Mouse (Mus musculus) naive thymus-derived CD4-positive, alpha-beta T cell, adult 2 months (primary cell): ENCODE measurements around the gene Zfp683.

ENCODE experiments used
- DNase-seq: peaks from one replicate; pipeline ENCODE4 v3.0.0-alpha.2; 2011; ENCODE audit warnings: low read depth

Zfp683 gene

DNA sequence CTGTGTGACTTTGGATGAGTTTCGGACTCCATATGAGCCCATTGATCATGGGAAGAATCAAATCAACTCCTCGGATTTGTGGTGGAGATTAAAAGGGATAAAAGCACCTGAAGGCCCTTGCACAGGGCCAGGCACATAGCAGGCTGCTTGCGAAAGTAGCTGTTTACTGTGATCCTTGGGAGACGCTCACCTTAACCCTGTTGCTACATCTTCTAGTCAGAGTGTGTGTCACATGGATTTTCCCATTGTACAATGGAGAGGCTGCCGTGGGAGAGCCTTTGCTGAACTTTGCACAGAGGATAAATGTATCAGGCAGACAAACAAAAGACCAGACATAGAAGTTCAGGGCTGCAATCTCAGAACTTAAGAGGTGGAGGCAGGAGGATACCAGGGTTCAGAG is 1.7 kb upstream of the Zfp683 start:
- no peak for DNase-seq

DNA sequence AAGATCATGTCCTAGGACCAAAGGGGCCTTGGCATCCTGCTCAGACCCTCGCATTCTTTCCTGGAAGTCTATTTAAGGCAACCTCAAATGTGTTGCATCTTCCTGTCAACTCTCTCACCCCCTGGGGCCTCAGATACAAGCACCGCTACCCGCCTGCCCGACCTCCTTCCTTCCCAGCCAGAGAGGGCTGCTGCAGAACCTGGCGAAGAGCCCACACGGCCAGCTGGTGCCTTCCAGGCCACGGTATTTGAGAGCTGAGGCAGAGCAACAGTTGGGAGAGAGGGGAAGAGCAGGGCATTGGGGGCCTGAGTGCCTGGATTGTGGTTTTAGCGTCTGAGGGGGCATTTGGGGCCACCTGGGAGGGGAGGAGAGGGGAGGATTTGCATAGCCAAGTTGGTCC is 1.1 kb upstream of the Zfp683 start:
- no peak for DNase-seq

DNA sequence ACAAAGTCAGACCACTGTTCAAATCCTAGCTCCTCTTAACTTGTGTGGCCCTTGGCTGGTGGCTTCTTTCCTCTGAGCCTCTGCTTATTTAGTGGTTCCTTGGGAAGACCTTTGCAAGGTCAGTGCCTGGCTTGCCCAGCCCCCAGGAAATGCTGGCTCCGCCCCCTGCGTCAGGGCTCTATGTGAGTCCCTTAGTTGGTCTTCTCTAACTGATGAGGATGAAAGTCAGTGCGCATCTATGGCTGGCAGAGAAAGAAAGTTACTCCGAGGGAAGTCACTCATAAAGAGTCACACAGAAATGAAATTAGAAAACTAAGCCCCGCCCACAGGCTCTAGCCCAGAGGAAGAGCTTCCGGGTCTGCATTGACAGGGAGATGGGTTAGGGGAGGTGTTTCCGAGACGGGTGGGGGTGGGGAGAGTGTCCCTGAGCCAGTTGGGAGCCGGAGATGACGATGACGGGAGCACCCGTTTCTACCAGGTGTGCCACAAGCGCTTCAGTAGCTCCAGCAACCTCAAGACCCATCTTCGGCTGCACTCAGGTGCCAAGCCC is 4.6 kb downstream of the Zfp683 start:
- peak; percentile 85 for DNase-seq

DNA sequence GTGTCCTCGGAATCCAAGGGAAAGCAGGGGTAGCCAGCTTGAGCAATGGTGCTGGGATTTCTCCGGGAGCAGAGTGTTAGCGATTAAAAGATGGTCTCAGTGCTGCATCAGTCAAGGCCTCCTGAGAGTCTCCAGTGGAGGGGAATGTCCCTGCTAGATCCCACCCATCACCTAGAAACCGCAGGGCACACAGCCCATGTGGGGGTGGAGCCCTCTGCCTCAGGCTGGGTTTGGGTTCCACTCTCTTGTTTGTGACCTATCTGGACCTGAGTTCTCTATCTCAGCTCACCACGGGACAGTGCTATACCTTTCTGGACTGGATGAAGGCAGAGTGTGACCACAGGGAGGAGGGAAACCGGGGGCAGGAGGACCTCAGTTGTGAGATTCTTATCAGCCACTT is 5.3 kb downstream of the Zfp683 start:
- DNase-seq: peak; percentile 53

DNA sequence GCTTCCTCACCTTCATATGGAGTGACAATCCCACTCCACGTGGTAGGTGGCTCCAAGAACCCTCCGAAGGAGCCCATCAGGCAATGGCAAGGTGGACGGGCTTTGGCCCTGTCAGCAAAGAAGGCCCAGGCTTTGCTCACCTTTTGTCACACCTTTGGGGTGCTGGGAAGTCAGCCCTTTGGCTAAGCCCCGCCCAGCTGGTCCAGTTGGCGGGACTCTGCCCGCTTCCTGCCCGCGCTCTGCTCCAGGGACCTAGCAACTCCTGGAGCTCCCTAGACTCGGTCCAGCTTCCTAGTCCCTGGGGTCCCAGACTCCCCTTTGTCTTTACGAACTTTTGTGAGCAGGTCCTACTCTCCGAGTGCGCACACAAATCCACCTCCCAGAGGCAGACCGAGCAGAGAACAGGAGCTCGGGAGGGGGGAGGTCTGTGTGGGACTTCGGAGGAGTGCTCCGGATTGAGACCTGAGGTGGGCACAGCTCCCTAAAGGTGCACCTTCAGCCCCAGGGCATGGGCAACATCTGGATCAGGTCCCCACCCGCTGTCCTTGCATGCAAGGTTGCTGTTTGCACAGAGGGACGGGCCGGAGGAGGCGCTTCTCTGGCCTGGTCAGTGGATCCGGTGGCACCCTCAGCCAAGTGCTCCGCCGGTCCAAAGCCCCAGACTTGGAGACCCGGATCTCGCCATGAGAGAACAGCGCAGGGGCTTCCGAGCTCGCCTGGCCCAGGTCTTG is 6.7 kb downstream of the Zfp683 start, which contains the start of gene Crybg2:
TSS of gene Crybg2 (plus strand) at position 681 of the 731 bp plus-strand sequence.
- DNase-seq: no peak

DNA sequence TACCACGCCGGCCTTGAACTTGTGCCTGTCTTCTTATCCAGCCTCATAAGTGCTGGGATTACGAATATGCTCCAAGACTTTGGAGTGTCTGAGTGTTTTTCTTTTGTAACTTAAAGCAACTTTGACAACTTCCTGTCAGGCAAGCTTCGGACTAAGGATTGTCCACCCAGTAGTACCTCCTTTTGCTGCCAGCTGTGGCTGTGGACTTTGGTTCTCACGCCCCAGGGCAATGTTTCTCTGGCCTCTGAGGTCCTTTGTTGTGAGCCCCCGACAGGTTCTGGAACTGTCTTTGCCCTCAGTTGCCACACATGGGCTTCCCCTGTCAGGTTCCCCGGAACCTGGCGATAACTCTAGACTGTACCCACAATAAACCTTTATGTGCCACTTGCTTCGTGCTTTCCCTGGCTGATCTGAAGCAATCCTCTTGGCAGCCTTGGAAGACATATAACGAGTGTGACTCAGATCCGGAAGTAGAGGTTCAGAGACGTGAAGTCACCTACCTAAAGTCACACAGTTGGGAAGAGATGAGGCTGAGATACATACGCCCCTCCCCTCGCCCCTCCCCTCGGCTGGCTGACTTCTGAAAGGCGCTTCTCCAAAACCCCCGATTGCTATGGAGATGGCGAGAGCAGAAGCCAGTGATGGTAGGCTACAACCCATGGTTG is 7.7 kb downstream of the Zfp683 start:
- peak; percentile 82 for DNase-seq

DNA sequence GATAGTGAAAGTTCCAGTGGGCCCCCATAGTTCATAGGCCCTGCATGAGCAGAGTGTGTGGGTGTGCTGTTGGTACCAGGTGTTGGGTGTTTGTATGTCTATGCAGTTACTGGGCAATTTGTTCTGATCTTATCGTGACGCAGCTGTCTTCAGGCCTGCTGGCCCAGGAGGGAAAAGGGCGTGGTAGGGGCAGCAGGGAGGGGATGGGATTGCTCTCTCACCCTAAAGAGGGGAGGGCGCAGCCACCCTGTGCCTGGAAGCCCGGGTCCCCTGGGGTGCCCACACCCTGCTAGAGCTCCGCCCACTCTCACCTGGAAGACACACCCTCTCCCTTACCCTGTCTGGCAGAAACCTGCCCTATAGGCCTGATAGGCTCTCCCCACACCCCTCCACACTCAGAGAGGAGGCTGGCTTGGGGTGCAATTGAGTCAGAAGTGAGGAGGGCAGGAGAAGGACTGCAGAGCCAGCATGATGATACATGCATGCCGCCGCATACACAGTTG is 8.4 kb downstream of the Zfp683 start:
- DNase-seq: no peak

DNA sequence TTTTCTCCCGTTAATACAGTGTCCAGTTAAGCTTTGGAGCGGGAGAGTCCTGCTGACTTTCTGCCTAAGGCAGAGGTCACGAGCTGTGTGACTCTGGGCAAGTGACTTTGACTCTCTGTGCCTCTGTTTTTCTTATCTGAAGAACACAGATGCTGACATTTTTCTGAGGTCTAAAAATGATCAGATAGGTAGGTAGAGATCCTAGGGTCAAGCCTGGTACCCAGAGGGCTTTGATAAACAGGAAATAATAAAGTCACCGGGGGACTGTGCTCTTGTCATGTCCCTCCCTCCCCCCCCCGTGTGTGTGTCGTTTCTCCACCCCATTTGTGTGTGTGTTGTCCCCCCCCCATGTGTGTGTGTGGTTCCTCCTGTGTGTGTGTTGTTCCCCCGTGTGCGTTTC is 8.9 kb downstream of the Zfp683 start:
- no peak for DNase-seq

DNA sequence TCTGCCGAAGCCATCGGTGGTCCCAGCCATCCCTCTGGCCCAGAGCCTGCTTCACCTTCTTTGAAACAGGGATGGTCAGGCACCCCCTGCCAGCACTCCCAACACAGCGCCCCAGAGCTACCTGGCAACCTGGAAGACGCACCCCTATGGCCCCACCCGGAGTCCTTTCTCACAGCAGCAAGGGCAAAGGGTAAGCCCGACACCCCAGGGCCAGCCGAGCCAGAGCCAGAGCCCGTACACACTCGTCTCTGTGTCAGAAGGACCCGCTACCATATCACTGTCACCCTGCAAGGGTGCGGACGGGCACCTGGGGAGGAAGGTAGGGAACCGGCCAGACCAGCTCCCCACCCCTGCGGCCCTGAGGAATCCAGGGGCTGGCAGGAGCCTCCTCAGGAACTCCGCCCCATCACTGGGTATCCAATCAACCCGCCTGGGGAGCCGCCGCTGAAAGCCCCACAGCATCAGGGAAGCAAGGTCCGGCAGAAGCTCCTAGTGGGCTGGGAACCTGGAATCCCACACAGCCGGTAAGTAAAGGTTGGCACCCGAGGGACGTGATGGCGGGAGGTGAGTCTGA is 11.9 kb downstream of the Zfp683 start:
- no peak for DNase-seq

DNA sequence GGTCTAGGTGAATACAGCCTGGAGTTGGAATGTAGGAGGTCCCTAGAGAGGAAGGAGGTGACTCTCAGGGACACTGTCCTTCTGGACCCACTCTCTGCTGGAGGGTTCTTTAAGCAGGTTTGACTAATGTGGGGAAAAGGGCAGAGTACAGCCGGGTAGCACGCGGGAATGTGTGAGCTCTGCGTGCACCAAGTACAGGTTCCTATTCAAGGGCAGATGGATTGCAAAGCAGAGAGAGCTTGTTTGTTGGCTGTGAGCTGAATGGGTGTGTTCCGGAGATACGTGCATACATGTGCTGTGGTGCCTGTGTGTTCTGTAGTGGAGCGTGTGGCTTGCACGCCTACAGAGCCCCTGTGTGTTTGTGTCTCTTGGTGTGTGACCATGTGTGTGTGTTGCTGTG is 13.7 kb downstream of the Zfp683 start:
- DNase-seq: no peak

DNA sequence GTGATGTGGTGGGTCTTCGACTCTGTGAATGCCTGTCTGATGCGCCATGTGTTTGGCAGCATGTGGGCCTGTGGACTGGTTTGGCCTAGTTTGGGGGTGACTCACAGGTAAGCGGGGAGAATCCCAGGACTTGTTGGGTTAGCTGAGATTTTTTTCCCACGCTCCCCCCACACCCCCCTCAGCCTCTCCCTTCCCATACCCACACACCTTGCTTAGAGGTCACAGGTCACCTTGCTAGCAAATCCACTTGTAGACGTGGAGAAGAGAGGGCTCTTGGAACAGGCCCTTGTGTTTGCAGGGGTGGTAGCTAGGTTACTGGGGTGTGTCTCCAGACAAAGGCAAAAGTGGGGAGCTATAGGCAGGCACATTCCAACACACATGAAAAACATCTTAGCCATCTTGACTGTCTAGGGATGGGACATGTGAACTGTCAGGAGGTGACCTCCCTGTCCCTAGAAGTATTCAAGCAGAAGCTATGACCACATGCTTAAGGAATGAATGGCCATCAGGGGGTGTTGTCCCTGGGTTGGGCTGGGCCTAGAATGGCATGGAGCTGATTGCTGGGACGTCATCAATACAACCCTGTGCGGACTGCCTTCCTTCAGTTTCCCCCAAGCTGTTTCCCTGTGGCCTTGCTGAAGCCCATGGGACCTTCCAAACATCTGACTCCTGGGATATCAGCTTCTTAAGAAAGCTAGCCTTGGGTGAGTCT is 14.4 kb downstream of the Zfp683 start:
- DNase-seq: no peak

DNA sequence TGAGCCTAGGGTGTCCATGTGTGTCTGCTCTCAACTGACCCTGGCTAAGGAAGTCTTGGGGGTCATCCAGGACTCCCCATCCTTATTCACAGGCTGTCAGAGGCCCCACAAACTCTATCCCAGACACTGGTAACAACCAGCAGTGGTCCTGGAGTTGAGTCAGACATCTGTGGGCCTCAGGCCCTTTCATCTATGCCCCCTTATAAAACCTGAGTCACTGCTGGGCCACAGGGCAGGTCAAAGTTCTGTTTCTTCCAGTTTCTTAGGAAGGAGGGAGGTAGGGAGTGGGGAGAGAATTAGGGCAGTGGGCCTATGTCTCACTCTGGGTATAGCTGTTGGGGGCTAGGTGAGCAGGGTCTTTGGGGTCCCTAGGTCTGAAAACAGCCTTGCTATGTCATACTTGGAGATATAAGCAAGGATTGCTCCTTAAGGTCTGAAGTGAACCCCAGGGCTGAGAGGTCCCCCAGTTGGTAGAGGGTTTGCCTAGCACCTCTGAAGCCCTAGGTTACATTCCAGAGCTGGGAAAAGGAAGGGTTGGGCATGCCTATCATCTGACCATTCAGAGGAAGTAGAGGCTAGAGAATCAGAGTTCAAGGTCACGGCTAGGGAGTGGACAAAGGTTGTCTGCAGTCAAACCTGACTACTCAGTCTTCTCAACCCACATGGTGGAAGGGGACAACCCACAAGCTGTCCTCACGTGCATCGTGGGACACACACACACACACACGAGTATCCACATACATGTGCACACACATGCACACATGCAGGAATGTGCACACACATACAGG is 15.3 kb downstream of the Zfp683 start:
- DNase-seq: no peak

DNA sequence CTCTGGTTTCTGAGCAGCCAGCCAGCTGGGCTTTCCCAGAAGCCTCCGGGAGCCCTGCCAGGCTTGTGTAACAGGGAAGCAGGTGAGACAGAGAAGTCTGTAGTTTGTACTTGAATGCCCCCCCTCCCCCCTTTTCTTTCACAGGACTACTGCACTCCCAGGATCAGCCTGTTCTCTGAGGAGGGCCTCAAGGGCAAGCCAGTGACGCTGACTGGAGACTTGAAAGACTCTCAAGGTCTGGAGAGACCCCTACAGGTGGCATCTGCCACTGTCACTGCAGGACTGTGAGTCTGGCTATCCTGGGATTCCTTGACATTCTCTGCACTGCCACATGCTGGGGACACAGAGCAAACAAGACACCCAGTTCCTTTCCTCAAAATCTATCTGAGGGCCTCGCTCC is 25.1 kb downstream of the Zfp683 start:
- DNase-seq: peak; percentile 69

DNA sequence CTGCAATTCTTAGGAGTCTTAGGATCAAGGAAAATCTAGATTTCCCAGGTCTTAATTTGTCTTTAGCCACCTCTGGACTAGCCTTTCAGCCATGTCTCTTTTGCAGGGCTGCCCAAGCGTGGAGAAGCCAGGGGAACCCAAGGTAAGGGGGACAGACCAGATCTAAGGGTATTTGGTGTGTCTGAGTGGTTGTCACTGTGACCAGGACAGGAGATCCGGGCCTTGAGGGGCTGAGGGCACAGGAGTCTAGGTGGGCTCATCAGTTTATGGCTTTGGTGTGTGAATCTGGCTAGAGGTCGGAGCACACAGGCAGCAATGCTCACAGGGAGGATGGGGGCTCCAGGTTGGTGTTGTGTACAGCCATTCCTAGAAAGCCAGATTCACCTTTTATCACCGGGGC is 27.0 kb downstream of the Zfp683 start:
- no peak for DNase-seq

DNA sequence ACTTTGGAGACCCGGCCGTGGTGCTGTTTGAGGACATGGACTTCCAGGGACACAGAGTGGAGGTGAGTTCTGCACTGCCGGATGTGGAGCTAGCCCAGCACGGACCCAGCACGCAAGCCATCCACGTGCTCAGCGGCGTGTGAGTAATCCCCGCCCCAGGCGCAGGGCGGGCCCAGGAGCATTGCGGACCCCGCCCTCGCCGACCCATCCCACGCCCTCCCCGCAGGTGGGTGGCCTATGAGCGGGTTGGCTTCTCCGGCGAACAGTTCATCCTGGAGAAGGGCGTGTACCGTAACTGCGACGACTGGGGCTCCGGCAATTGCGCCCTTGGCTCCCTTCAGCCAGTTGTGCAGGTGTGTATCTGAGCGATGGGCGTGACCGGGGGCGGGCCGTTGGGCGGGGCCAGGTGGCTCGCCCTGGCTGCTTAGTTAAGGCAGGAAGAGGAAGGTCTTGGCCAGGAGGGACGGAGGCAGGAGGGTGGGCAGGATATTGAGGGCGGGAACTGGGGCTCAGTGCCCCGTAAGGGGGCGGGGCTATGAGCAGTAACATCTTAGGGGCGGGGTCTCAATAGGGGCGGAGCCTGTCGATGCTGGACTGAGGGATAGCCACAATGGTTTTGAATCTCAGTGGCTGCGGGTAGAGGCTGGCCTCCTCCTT is 28.2 kb downstream of the Zfp683 start:
- peak; percentile 96 for DNase-seq

DNA sequence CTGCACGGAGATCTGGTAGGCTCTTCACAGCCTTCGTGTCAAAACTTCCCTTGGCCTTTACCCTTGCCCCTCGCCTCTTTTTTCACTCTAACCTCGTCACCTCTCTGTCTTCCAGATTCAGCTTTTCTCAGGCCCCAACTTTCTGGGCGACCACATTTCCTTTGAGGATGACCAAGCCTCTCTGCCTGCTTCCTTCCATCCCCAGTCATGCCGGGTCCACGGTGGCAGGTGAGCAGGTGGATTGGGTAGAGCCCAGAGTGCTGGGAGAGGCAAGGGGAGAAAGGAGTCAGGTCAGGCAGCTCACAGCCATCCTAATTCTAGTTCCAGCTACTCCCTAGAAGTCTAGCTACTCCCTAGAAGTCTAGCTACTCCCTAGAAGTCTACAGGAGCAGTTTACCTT is 28.8 kb downstream of the Zfp683 start:
- DNase-seq: no peak

DNA sequence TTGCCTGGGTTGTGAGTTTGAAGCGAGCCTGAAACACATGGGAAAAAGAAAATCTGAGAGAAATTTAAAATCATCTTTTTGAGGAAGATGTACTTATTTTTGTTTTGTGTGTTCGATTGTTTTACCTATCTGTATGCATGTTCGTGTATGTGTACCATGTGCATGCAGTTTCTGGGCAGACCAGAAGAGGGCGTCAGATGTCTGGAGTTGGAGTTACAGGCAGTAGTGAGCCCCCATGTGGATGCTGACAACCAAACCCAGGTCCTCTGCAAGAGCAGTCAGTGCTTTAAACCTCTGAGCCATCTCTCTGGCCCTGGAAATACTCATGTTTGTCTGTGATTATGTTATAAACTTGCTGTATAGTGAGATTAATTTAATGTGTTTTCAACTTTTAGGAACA is 31.4 kb downstream of the Zfp683 start:
- DNase-seq: no peak

DNA sequence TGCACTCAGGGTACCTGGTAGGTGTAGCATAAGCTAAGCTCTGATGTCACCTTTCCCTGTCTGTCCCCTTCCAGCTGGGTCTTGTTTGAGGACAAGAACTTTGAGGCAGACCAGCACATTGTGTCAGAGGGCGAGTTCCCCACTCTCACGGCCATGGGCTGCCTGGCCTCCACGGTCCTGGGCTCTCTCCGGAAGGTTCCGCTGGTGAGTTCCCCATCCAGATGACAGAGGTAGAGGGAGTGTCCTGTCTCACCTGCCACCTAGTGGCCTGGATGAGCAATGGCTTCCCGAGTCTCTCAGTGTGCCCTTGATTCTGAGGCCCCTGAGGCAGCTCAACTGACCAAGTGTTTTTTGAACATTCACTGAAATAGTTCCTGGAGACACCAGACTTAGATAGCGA is 33.8 kb downstream of the Zfp683 start:
- peak; percentile 80 for DNase-seq

DNA sequence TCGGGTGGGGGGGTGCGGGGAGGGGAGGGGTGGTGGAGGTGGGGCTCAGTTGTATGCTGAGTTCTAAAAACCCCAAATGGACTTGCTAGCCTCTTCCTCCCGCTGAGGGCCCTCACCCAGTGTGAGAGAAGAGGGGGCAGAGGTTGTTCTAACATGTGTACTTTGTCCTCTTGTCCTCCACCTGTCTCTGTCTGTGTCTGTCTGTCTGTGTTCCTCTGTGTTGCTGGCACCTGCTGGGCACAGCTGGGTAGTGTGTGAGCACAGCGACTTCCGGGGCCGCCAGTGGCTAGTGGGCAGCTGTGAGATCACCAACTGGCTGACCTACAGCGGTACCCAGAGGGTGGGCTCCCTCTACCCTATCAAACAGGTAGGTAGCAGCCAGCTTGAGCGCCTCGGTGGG is 35.4 kb downstream of the Zfp683 start:
- DNase-seq: no peak

DNA sequence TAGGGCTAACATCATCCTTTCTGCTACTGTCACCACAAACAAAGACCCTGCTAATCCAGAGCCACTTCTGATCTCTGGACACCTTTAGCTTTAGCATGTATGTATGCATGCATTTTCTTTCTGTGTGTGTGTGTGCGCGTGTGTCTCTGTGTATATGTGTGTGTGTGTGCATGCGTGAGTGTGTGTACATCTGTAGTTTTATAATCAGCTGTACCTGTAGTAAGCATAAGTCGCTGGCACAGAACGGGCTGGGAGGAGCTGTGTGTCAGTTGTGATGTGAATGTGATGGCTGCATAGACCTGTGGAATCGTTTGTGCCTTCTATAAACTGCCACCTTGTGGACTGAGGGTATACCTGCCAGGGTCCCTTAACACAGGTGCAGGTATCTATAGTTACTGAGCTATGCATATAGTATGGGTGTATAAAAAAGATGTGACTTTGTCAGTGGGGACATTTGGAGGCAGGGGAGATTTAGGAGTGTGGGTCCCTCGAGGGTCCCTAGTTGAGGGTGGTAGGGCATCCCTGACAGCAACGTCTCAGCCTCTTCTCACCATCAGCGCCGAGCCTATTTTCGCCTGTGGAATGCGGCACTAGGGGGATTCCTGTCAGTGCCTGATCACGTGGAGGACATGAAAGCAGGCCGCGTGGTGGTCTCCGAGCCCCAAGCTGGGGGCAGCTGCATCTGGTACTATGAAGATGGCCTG is 37.0 kb downstream of the Zfp683 start:
- peak; percentile 50 for DNase-seq

DNA sequence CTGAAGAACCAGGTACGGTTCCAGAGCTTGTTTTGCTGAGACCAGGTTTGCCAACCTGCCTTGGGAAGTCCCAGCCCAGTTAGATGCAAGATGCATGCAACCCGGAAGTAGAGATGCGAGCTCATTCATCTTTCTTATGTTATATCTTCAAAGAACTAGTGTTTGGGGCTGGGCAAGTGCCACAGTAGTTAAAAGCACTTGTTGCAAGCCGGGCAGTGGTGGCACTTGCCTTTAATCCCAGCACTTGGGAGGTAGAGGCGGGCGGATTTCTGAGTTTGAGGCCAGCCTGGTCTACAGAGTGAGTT is 37.5 kb downstream of the Zfp683 start:
- DNase-seq: peak; percentile 79
